Mouse (Mus musculus) ZHBTc4 (cell line): Measurements from ENCODE around the gene Slc36a1.

Source experiments
- DNase-seq: peaks from one replicate; pipeline ENCODE4 v3.0.0-alpha.2; 2011; ENCODE audit warnings: low read depth, low spot score

Slc36a1 gene

DNA sequence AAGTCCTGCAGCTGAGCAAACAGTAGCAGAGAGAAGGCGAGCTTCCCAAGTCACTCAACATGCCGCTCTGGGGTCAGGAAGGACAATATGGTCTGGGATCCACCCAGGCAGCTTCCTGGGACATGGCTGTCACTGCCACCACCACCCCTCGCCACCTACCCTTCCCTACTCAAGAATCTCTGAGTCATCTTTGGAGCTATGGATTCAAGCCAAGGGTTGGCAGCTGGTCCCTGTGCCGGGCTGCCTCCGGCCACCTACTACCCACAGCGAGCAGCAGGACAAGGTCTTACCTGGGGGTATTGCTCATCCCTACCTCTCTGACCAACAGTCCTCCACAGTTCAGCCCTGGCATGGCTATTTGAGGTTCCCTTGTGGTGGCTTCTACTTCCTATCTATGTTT lies 70.6 kb downstream of the Slc36a1 start:
- no peak for DNase-seq
